7 mouse cellular contexts compared by ENCODE assay signal in the genomic region with DNA sequence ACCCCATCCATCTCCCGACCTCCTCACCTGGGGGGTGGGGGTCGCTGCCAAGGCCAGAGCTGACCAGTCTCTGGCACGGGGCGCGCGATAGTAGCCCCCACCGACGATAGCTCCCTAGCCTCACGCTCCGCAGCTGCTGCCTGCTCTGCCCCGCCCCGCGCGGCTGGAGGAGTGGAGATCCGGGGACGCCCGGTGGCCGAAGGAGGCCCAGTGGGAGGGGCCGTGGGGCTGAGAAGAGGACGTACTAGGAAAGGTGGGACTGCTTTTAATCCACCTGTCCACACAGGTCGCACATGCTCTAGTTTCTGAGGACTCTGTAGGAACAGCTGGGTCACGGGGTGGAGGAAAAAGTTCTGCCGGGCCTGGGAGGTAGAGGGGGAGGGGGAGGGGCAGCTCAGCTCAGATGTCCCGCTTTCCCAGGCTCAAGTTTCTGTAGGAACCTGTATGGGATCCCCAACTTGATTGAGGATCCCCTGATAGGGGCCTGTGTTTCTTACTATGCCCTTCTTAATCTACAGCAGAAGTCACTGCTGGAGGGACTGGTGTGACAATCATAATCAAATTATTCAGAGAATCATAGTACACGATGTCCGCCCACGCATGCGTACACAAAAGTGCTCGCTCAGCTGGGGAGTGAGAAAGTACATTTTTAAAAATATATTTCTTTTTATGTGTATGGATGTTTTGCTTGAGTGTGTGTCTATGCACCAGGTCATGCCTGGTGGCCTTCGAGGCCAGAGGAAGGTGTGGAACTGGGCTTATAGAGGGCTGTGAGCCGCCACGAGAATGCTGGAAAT. TPM values are rescaled to one million over a fixed set of nuclear protein-coding genes. Genes with fewer than 3 reads are reported as not detected.
DNase-seq lines count a peak whose midpoint lies in the region; ATAC-seq and TF ChIP-seq lines count a peak whose summit lies in the region.

A gene (minus strand): TSS at position 161 of the 797 bp plus-strand sequence.

- no peak for TF ChIP-seq CTCF in bone marrow macrophage, adult 2 months (IDR thresholded peaks at IDR 0.05; ENCODE audit: low read depth, low read length)

- H3K27me3 ChIP-seq in forebrain, embryonic 13.5 days: peaks cover 38% of the 10 kb centered on the region
- H3K27me3 ChIP-seq in lung, embryonic 16.5 days (ENCODE audit: control insufficient read depth, insufficient read depth, low read depth, low read length): 0 out of 2 replicates have a peak, but pooled peaks cover 2% of the 10 kb centered on the region

- H3K4me3 ChIP-seq in bone marrow macrophage, adult 2 months (ENCODE audit: insufficient read depth, low read length): peak within 1 kb of the TSS; percentile 39
- peak within 1 kb of the TSS; percentile 32 for H3K4me3 ChIP-seq in forebrain, embryonic 13.5 days
- H3K4me3 ChIP-seq in lung, embryonic 16.5 days (ENCODE audit: low read length): peak within 1 kb of the TSS; percentile 44

- no peaks in the 10 kb centered on the region for H3K9me3 ChIP-seq in forebrain, embryonic 13.5 days (replicated peaks)
- H3K9me3 ChIP-seq in lung, embryonic 16.5 days (ENCODE audit: control insufficient read depth, low read length): no peaks in the 10 kb centered on the region

- H3K4me2 ChIP-seq in forebrain, embryonic 13.5 days: peak within 1 kb of the TSS; percentile 62
- H3K4me2 ChIP-seq in lung, embryonic 16.5 days (ENCODE audit: low read depth, low read length): peak within 1 kb of the TSS; percentile 71

- peaks cover 23% of the 10 kb centered on the region for H3K4me1 ChIP-seq in bone marrow macrophage, adult 2 months (ENCODE audit: control insufficient read depth, insufficient read depth, low read length)
- peaks cover 44% of the 10 kb centered on the region for H3K4me1 ChIP-seq in forebrain, embryonic 13.5 days
- peaks cover 30% of the 10 kb centered on the region for H3K4me1 ChIP-seq in lung, embryonic 16.5 days (replicated peaks; ENCODE audit: control insufficient read depth, insufficient read depth, low read length)

- peak; percentile 70 for DNase-seq in Muller cell, postnatal 12 days (ENCODE audit: inconsistent ontology term)
- peak; percentile 76 for DNase-seq in heart, postnatal 4 days
- DNase-seq in large intestine, adult 2 months (ENCODE audit: low read depth, low spot score): no peak
- peak; percentile 77 for DNase-seq in retina, postnatal 1 day

- H3K9ac ChIP-seq in forebrain, embryonic 13.5 days: peak within 1 kb of the TSS; percentile 55
- H3K9ac ChIP-seq in lung, embryonic 16.5 days (ENCODE audit: low read length): peak within 1 kb of the TSS; percentile 61

- no peak for ATAC-seq in forebrain, embryonic 13.5 days
- peak; percentile 34 for ATAC-seq in lung, embryonic 16.5 days (ENCODE audit: low read depth)

- TF ChIP-seq POLR2A in bone marrow macrophage, adult 2 months (IDR thresholded peaks at IDR 0.05; ENCODE audit: borderline replicate concordance, low read depth, low read length): no peak

- H3K36me3 ChIP-seq in forebrain, embryonic 13.5 days (ENCODE audit: poor library complexity, severe bottlenecking): no peaks in the 10 kb centered on the region
- H3K36me3 ChIP-seq in lung, embryonic 16.5 days (ENCODE audit: control insufficient read depth, insufficient read depth, low read length): no peaks in the 10 kb centered on the region

- 15% methylated on average over 31 of the region's 32 CpGs for WGBS in forebrain, embryonic 13.5 days
- WGBS in large intestine, adult 2 months: 19% methylated on average over 32 of the region's 32 CpGs
- WGBS in lung, embryonic 16.5 days: 19% methylated on average over 31 of the region's 32 CpGs

- peak within 1 kb of the TSS; percentile 69 for H3K27ac ChIP-seq in bone marrow macrophage, adult 2 months (ENCODE audit: insufficient read depth, low read depth, low read length)
- H3K27ac ChIP-seq in forebrain, embryonic 13.5 days: no peak within 1 kb of the TSS
- H3K27ac ChIP-seq in lung, embryonic 16.5 days (ENCODE audit: low read length): no peak within 1 kb of the TSS

RNA-seq across cellular contexts. Expression of the gene that starts here (rescaled TPM):
- polyA plus RNA-seq in bone marrow macrophage, adult 2 months (2012; ENCODE audit: insufficient read depth, insufficient read length, missing spikeins): 88.6 and 93.9 TPM in 2 replicates
- polyA plus RNA-seq in forebrain, embryonic 13.5 days (2015; fragmentation: Nextera tagmentation; extraction: Ambion mirVana): 47.2 and 51.9 TPM in 2 replicates
- total RNA-seq in heart, postnatal 4 days (2021): 10 to 100 TPM; 77.9 to 96.2 TPM
- 52.9 and 56.9 TPM in 2 replicates for polyA plus RNA-seq in large intestine, adult 2 months (2012; rRNA removed)
- 100 and 106 TPM in 2 replicates for polyA plus RNA-seq in lung, embryonic 16.5 days (2015; fragmentation: Nextera tagmentation; extraction: Ambion mirVana)
